Mouse (Mus musculus) CH12.LX (cell line): ENCODE results near the gene Ddx20.

ENCODE experiments used
- CHD1 ChIP-seq: IDR thresholded peaks from 2 replicates; pipeline ENCODE4 v1.6.1; 2012; ENCODE audit warnings: low read depth, low read length, improper control_type of control experiment, inconsistent platforms
- CTCF ChIP-seq, 2 experiments: IDR thresholded peaks in 1 of 2; conservative IDR thresholded peaks in 1 of 2; 2 replicates each; pipeline ENCODE4 v1.5.1; 2011 to 2012; ENCODE audit warnings: low read depth in 2 of 2, low read length in 2 of 2, improper control_type of control experiment in 1 of 2, inconsistent platforms in 1 of 2, mild to moderate bottlenecking in 1 of 2, moderate library complexity in 1 of 2
- E2F4 ChIP-seq: IDR thresholded peaks from 2 replicates; pipeline ENCODE4 v1.6.1; 2011; ENCODE audit warnings: low read depth, low read length, improper control_type of control experiment; ENCODE audit not compliant: insufficient replicate concordance
- JUN ChIP-seq: IDR thresholded peaks from 2 replicates; pipeline ENCODE4 v1.6.1; 2011; ENCODE audit warnings: low read depth, mild to moderate bottlenecking, low read length, improper control_type of control experiment, moderate library complexity; ENCODE audit not compliant: insufficient read depth
- MAFK ChIP-seq: IDR thresholded peaks from 2 replicates; pipeline ENCODE4 v1.6.1; 2011; ENCODE audit warnings: low read length, improper control_type of control experiment; ENCODE audit not compliant: insufficient replicate concordance
- POLR2A ChIP-seq: IDR thresholded peaks from 2 replicates; pipeline ENCODE4 v1.6.1; 2011; ENCODE audit warnings: low read depth, mild to moderate bottlenecking, improper control_type of control experiment, low read length
- POLR2AphosphoS2 ChIP-seq: IDR thresholded peaks from 2 replicates; pipeline ENCODE4 v1.6.1; 2011; ENCODE audit warnings: low read depth, low read length, improper control_type of control experiment
- USF1 ChIP-seq: IDR thresholded peaks from 2 replicates; pipeline ENCODE4 v1.6.1; 2014; ENCODE audit warnings: low read depth, mild to moderate bottlenecking, inconsistent platforms, low read length, improper control_type of control experiment
- ZKSCAN1 ChIP-seq: IDR thresholded peaks from 2 replicates; pipeline ENCODE4 v1.6.1; 2012; ENCODE audit warnings: low read depth, inconsistent platforms, low read length, improper control_type of control experiment, borderline replicate concordance

DNA sequence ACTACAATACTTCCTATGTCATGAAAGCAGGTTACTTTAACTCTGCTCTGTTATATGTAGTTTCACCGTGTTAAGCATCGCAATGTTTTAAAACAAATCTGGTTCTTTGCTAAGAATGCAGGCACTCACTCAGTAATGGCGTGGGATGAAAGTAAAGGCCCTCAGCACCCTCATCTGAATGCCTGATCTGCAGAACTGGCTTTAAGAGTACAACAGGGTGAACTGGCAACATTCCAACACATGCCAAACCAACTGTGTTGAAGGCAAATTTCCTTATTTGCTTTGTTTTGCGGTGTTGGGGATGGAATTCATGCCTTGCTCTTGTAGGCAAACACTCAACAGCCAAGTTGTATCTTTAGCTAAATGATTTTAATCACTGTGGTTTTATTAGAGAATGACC, 46.2 kb upstream of the Ddx20 start:
- TF ChIP-seq JUN, result no peak
- TF ChIP-seq CHD1, result no peak
- TF ChIP-seq E2F4, result no peak
- TF ChIP-seq CTCF (conservative IDR thresholded peaks at IDR 0.05 in 1 of 2, IDR thresholded peaks at IDR 0.05 in 1 of 2; ENCODE audit: low read depth in 2 of 2, low read length in 2 of 2), result no peak
- TF ChIP-seq POLR2AphosphoS2, result no peak
- no peak for TF ChIP-seq MAFK
- no peak for TF ChIP-seq ZKSCAN1
- no peak for TF ChIP-seq POLR2A
- TF ChIP-seq USF1, result no peak
